Mouse (Mus musculus) CH12.LX (cell line): ENCODE data around the gene Vmn2r45. TPM values are rescaled to one million over a fixed set of nuclear protein-coding genes. Genes with fewer than 3 reads are reported as not detected.
"Not testable (repeated sequence)": the region's sequence is repeated elsewhere in the genome, so short reads cannot be mapped to it uniquely, and the experiment has no call there.

Experiments
- DNase-seq: peaks from one replicate; pipeline ENCODE4 v3.0.0-alpha.2; 2013; ENCODE audit errors: extremely low read depth
- H3K27ac ChIP-seq: 2 replicates; pipeline ENCODE4 v1.5.1; 2012; ENCODE audit warnings: low read depth, mild to moderate bottlenecking, control low read depth, moderate library complexity; ENCODE audit not compliant: insufficient read depth
- H3K27me3 ChIP-seq: replicated peaks from 2 replicates; pipeline ENCODE3; 2012; ENCODE audit warnings: inconsistent platforms
- H3K36me3 ChIP-seq, 2 experiments: replicated peaks in 1 of 2; 2 replicates each; pipeline versions ENCODE3 to v1.6.1; 2012; ENCODE audit warnings: inconsistent platforms in 1 of 2, low read length in 1 of 2, mild to moderate bottlenecking in 1 of 2, mixed read lengths in 1 of 2, moderate library complexity in 1 of 2; ENCODE audit not compliant: control insufficient read depth in 1 of 2, insufficient read depth in 1 of 2
- H3K4me1 ChIP-seq, 2 experiments: 2 replicates each; pipeline ENCODE4 v1.6.1; 2012; ENCODE audit warnings: inconsistent platforms in 1 of 2, moderate library complexity in 1 of 2; ENCODE audit not compliant: insufficient read depth in 2 of 2, control insufficient read depth in 1 of 2
- H3K4me2 ChIP-seq: 2 replicates; pipeline ENCODE4 v1.6.1; 2012; ENCODE audit warnings: low read depth, mild to moderate bottlenecking, control low read depth; ENCODE audit not compliant: poor library complexity, insufficient read depth, severe bottlenecking
- H3K4me3 ChIP-seq, 3 experiments: fragments of 150-350 bp in 1 of 3; sonication (generic) in 1 of 3; replicated peaks in 1 of 3; 2 replicates each; pipeline versions ENCODE3 to v1.5.1; 2011 to 2012; ENCODE audit warnings: low read depth in 2 of 3, low read length in 2 of 3, mild to moderate bottlenecking in 2 of 3, moderate library complexity in 2 of 3, control low read depth in 1 of 3, improper control_type of control experiment in 1 of 3, inconsistent platforms in 1 of 3, mixed read lengths in 1 of 3; ENCODE audit not compliant: poor library complexity in 1 of 3
- H3K79me2 ChIP-seq: replicated peaks from 2 replicates; pipeline ENCODE4 v1.6.1; 2012; ENCODE audit warnings: mild to moderate bottlenecking, moderate library complexity; ENCODE audit not compliant: control insufficient read depth, poor library complexity, insufficient read depth, severe bottlenecking; ENCODE audit errors: extremely low read depth
- H3K9ac ChIP-seq: 2 replicates; pipeline ENCODE4 v1.6.1; 2012; ENCODE audit warnings: low read depth, mild to moderate bottlenecking, control low read depth, moderate library complexity; ENCODE audit not compliant: insufficient read depth
- H3K9me3 ChIP-seq: replicated peaks from 2 replicates; pipeline ENCODE3; 2012; ENCODE audit warnings: low read length, inconsistent platforms, mixed read lengths
- dilution Hi-C: fragments of 300-500 bp; cut with MboI; formaldehyde crosslinking; loops from 2 replicates; pipeline ENCODE4 v1.14.3; 2020; ENCODE audit warnings: low sequenced_read_pairs; ENCODE audit not compliant: extremely low pct_unique_long_range_greater_than_20kb, extremely low pct_ligation_motif_present
- in situ Hi-C: fragments of 300-500 bp; cut with MboI; formaldehyde crosslinking; loops from 3 replicates; pipeline ENCODE4 v1.14.3; 2019; ENCODE audit warnings: low sequenced_read_pairs, low pct_ligation_motif_present, low pct_unique_long_range_greater_than_20kb, mixed read lengths
- polyA plus RNA-seq: library from polyadenylated mRNA; unstranded; fragments of >175 nt; gene quantifications from 2 replicates; pipeline ENCODE4 v1.2.1, GENCODE M21; 2012; ENCODE audit warnings: low read depth; ENCODE audit not compliant: insufficient read length
- total RNA-seq, 2 experiments: library from RNA; depleted of rRNA; stranded (reverse); fragments of 300-350 nt in 1 of 2; fragments of >200 nt in 1 of 2; gene quantifications; 2 replicates each; pipeline ENCODE4 v1.2.3; 2012 to 2014

Gene Vmn2r45
- not detected in 2 replicates for total RNA-seq (2012; rRNA removed)
- not detected in 2 replicates for total RNA-seq (2014; rRNA removed)
- not detected in 2 replicates for polyA plus RNA-seq

GRCm38 (mm10) chr7:8488975-8489374 is at the start of gene Vmn2r45:
Gene Vmn2r45 (minus strand): TSS chr7:8489075.
- dilution Hi-C loops, DNase-seq, H3K79me2 ChIP-seq, H3K9ac ChIP-seq, H3K4me2 ChIP-seq, H3K36me3 ChIP-seq, H3K4me3 ChIP-seq, H3K27me3 ChIP-seq, in situ Hi-C loops, H3K4me1 ChIP-seq, H3K27ac ChIP-seq, H3K9me3 ChIP-seq: not testable (repeated sequence)

Other genes with a start within 250 kb of the Vmn2r45 start
- not detected in 2 replicates for gene Vmn2r43, start 228.5 kb downstream of the Vmn2r45 start, total RNA-seq (2012; rRNA removed)
- not detected in 2 replicates for gene Vmn2r43, start 228.5 kb downstream of the Vmn2r45 start, total RNA-seq (2014; rRNA removed)
- gene Vmn2r43, start 228.5 kb downstream of the Vmn2r45 start, polyA plus RNA-seq: not detected in 2 replicates
- gene Vmn2r44, start 105.7 kb downstream of the Vmn2r45 start, total RNA-seq (2012; rRNA removed): not detected in 2 replicates
- gene Vmn2r44, start 105.7 kb downstream of the Vmn2r45 start, total RNA-seq (2014; rRNA removed): not detected in 2 replicates
- not detected in 2 replicates for gene Vmn2r44, start 105.7 kb downstream of the Vmn2r45 start, polyA plus RNA-seq